Mouse (Mus musculus): ENCODE results near the gene Sorcs2. TPM values are rescaled to one million over a fixed set of nuclear protein-coding genes. Genes with fewer than 3 reads are reported as not detected.
A peak's percentile ranks its signal among the peaks of the same experiment; 100 is the strongest.

The Sorcs2 gene
- polyA plus RNA-seq, 1 experiment from 2014 or later = 6.0 TPM

GRCm38 (mm10) chr5:36203916-36204315, 194.0 kb downstream of the Sorcs2 start, which contains the start of gene Psapl1:
Gene Psapl1 (plus strand): TSS chr5:36204021.
- ATAC-seq (ENCODE audit: low FRiP score) = no peak
- no peaks in the 10 kb centered on the region for H3K36me3 ChIP-seq (ENCODE audit: control insufficient read depth, insufficient read depth, low read length)
- H3K4me3 ChIP-seq (ENCODE audit: low read depth, low read length) = no peak within 1 kb of the TSS
- no peak within 1 kb of the TSS for H3K4me2 ChIP-seq (replicated peaks; ENCODE audit: low read depth, low read length)
- no peak for DNase-seq (ENCODE audit: low spot score)
- WGBS = 89% methylated on average over 10 of the region's 10 CpGs
- no peaks in the 10 kb centered on the region for H3K27me3 ChIP-seq (ENCODE audit: control insufficient read depth, insufficient read depth, low read length)
- no peaks in the 10 kb centered on the region for H3K9me3 ChIP-seq (ENCODE audit: control insufficient read depth, low read length)
- H3K9ac ChIP-seq (ENCODE audit: low read depth, low read length) = no peak within 1 kb of the TSS
- H3K4me1 ChIP-seq (replicated peaks; ENCODE audit: control insufficient read depth, insufficient read depth, low read length) = no peaks in the 10 kb centered on the region
- no peak within 1 kb of the TSS for H3K27ac ChIP-seq (ENCODE audit: low read depth, low read length)

- no peak for ATAC-seq (ENCODE audit: low FRiP score)
- Histone ChIP-seq H3K9ac (ENCODE audit: low read depth, low read length) (no peak overlapping the region), H3K27ac (ENCODE audit: low read depth, low read length) (no peak overlapping the region), H3K4me2 (replicated peaks; ENCODE audit: low read depth, low read length) (no peak overlapping the region), H3K36me3 (ENCODE audit: control insufficient read depth, insufficient read depth, low read length) (no peaks in the 10 kb centered on the region), H3K4me3 (ENCODE audit: low read depth, low read length) (no peak overlapping the region), H3K27me3 (ENCODE audit: control insufficient read depth, insufficient read depth, low read length) (no peaks in the 10 kb centered on the region), H3K4me1 (replicated peaks; ENCODE audit: control insufficient read depth, insufficient read depth, low read length) (no peaks in the 10 kb centered on the region), H3K9me3 (ENCODE audit: control insufficient read depth, low read length) (no peaks in the 10 kb centered on the region)
- DNase-seq (ENCODE audit: low spot score) = no peak
- WGBS = 90% methylated on average over 5 of the region's 5 CpGs
Observed at GRCm38 (mm10) chr5:36203421-36203820, 194.5 kb downstream of the Sorcs2 start.

GRCm38 (mm10) chr5:36202781-36203180, 195.2 kb downstream of the Sorcs2 start:
- no peaks in the 10 kb centered on the region for H3K27me3 ChIP-seq (ENCODE audit: control insufficient read depth, insufficient read depth, low read length)
- H3K36me3 ChIP-seq (ENCODE audit: control insufficient read depth, insufficient read depth, low read length) = no peaks in the 10 kb centered on the region
- H3K27ac ChIP-seq (ENCODE audit: low read depth, low read length) = no peak overlapping the region
- H3K4me3 ChIP-seq (ENCODE audit: low read depth, low read length) = no peak overlapping the region
- H3K4me2 ChIP-seq (replicated peaks; ENCODE audit: low read depth, low read length) = no peak overlapping the region
- ATAC-seq (ENCODE audit: low FRiP score) (no peak), DNase-seq (ENCODE audit: low spot score) (no peak)
- no peaks in the 10 kb centered on the region for H3K4me1 ChIP-seq (replicated peaks; ENCODE audit: control insufficient read depth, insufficient read depth, low read length)
- 87% methylated on average over 5 of the region's 5 CpGs for WGBS
- no peaks in the 10 kb centered on the region for H3K9me3 ChIP-seq (ENCODE audit: control insufficient read depth, low read length)
- H3K9ac ChIP-seq (ENCODE audit: low read depth, low read length) = no peak overlapping the region

DNA sequence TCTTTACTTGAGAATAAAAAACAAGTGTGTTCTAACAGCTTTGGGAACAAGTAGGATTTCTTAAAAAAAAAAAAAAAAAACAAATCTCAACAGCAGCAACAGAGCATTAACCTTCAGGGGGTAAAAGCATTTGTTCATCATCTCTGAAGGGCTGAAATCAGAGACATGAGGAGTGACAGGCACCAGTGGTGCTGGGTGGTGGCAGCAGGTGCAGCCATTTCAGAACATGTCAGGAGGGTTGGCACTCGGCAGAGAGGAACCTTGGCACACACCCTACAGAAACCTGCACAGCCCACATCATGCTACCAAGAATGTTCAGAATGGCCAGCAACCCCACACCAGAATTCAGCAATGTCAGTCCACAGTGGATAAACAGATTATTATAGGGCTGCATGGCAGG, 198.4 kb downstream of the Sorcs2 start:
- H3K27me3 ChIP-seq (ENCODE audit: control insufficient read depth, insufficient read depth, low read length) = no peaks in the 10 kb centered on the region
- H3K4me2 ChIP-seq (replicated peaks; ENCODE audit: low read depth, low read length) = no peak overlapping the region
- ATAC-seq (ENCODE audit: low FRiP score) = no peak
- H3K4me3 ChIP-seq (ENCODE audit: low read depth, low read length) = no peak overlapping the region
- no peaks in the 10 kb centered on the region for H3K9me3 ChIP-seq (ENCODE audit: control insufficient read depth, low read length)
- H3K36me3 ChIP-seq (ENCODE audit: control insufficient read depth, insufficient read depth, low read length) = no peaks in the 10 kb centered on the region
- H3K4me1 ChIP-seq (replicated peaks; ENCODE audit: control insufficient read depth, insufficient read depth, low read length) = peaks cover 5% of the 10 kb centered on the region; the same call in 1 of the 2 replicates
- H3K27ac ChIP-seq (ENCODE audit: low read depth, low read length) = no peak overlapping the region
- no peak for DNase-seq (ENCODE audit: low spot score)
- 83% methylated on average over 1 of the region's 1 CpGs for WGBS
- no peak overlapping the region for H3K9ac ChIP-seq (ENCODE audit: low read depth, low read length)

GRCm38 (mm10) chr5:36195436-36195835, 202.5 kb downstream of the Sorcs2 start:
- H3K4me1 ChIP-seq (replicated peaks; ENCODE audit: control insufficient read depth, insufficient read depth, low read length) = peaks cover 5% of the 10 kb centered on the region; the same call in 1 of the 2 replicates
- no peak overlapping the region for H3K4me2 ChIP-seq (replicated peaks; ENCODE audit: low read depth, low read length)
- no peak for ATAC-seq (ENCODE audit: low FRiP score)
- H3K36me3 ChIP-seq (ENCODE audit: control insufficient read depth, insufficient read depth, low read length) = no peaks in the 10 kb centered on the region
- WGBS = 88% methylated on average over 4 of the region's 4 CpGs
- DNase-seq (ENCODE audit: low spot score) = no peak
- no peaks in the 10 kb centered on the region for H3K27me3 ChIP-seq (ENCODE audit: control insufficient read depth, insufficient read depth, low read length)
- H3K4me3 ChIP-seq (ENCODE audit: low read depth, low read length) = no peak overlapping the region
- no peak overlapping the region for H3K9ac ChIP-seq (ENCODE audit: low read depth, low read length)
- no peaks in the 10 kb centered on the region for H3K9me3 ChIP-seq (ENCODE audit: control insufficient read depth, low read length)
- H3K27ac ChIP-seq (ENCODE audit: low read depth, low read length) = no peak overlapping the region

DNA sequence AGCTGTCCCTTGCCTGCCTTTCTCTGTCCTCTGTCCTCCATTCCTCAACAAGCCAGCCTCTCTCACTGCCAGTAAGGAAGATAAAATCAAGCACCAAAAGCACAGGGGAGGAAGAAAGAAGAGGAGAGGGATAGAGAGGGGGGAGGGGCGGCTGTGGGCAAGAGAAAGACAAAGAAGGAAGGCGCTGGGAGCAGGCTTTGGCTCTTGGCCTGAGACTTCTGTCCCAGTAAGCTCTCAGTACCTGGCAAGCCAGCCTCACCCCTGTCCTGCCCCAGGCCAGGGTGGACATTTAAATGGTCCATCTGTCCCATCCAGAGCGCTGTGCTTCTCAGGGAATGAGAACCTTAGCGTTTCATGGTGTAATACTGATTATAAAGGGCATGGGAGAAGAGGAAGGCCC, 203.3 kb downstream of the Sorcs2 start:
- 45% methylated on average over 4 of the region's 4 CpGs for WGBS
- H3K4me1 ChIP-seq (replicated peaks; ENCODE audit: control insufficient read depth, insufficient read depth, low read length) = peaks cover 5% of the 10 kb centered on the region; the same call in 1 of the 2 replicates
- H3K9me3 ChIP-seq (ENCODE audit: control insufficient read depth, low read length) = no peaks in the 10 kb centered on the region
- no peak overlapping the region for H3K4me2 ChIP-seq (replicated peaks; ENCODE audit: low read depth, low read length)
- DNase-seq (ENCODE audit: low spot score) = peak; percentile 36
- no peak overlapping the region; the same call in 1 of the 2 replicates for H3K9ac ChIP-seq (ENCODE audit: low read depth, low read length)
- no peak overlapping the region for H3K4me3 ChIP-seq (ENCODE audit: low read depth, low read length)
- H3K27me3 ChIP-seq (ENCODE audit: control insufficient read depth, insufficient read depth, low read length) = no peaks in the 10 kb centered on the region
- no peaks in the 10 kb centered on the region for H3K36me3 ChIP-seq (ENCODE audit: control insufficient read depth, insufficient read depth, low read length)
- ATAC-seq (ENCODE audit: low FRiP score) = no peak
- H3K27ac ChIP-seq (ENCODE audit: low read depth, low read length) = no peak overlapping the region

DNA sequence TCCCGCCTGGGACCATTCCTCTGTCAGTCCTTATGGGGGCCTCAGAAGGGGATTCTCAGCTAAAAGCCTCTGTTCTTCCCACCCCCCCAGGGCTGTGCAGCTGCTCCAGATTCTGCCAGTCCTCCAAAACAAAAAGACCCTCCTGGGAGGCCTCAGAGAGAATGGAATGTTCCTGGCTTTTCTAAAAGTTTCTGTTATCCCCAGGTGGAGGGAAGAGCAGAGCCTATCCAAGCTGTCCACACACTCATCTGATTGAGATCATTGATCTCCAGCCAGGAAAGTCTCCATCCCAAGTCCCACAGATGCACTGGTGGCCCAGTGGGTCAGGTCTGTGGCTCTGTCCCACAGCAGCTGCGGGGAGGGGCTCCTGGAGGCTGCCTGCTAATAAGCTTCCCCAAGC, 205.3 kb downstream of the Sorcs2 start:
- ATAC-seq (ENCODE audit: low FRiP score) = no peak
- Histone ChIP-seq H3K4me1 (replicated peaks; ENCODE audit: control insufficient read depth, insufficient read depth, low read length) (peaks cover 5% of the 10 kb centered on the region; the same call in 1 of the 2 replicates), H3K4me2 (replicated peaks; ENCODE audit: low read depth, low read length) (no peak overlapping the region), H3K27ac (ENCODE audit: low read depth, low read length) (no peak overlapping the region), H3K27me3 (ENCODE audit: control insufficient read depth, insufficient read depth, low read length) (no peaks in the 10 kb centered on the region), H3K9ac (ENCODE audit: low read depth, low read length) (no peak overlapping the region), H3K4me3 (ENCODE audit: low read depth, low read length) (no peak overlapping the region), H3K9me3 (ENCODE audit: control insufficient read depth, low read length) (no peaks in the 10 kb centered on the region), H3K36me3 (ENCODE audit: control insufficient read depth, insufficient read depth, low read length) (no peaks in the 10 kb centered on the region)
- no peak for DNase-seq (ENCODE audit: low spot score)
- 73% methylated on average over 2 of the region's 2 CpGs for WGBS

GRCm38 (mm10) chr5:36191876-36192275, 206.1 kb downstream of the Sorcs2 start:
- Histone ChIP-seq H3K27me3 (ENCODE audit: control insufficient read depth, insufficient read depth, low read length) (no peaks in the 10 kb centered on the region), H3K4me3 (ENCODE audit: low read depth, low read length) (no peak overlapping the region), H3K36me3 (ENCODE audit: control insufficient read depth, insufficient read depth, low read length) (no peaks in the 10 kb centered on the region), H3K4me1 (replicated peaks; ENCODE audit: control insufficient read depth, insufficient read depth, low read length) (peaks cover 5% of the 10 kb centered on the region; the same call in 1 of the 2 replicates), H3K4me2 (replicated peaks; ENCODE audit: low read depth, low read length) (no peak overlapping the region), H3K27ac (ENCODE audit: low read depth, low read length) (no peak overlapping the region), H3K9ac (ENCODE audit: low read depth, low read length) (no peak overlapping the region), H3K9me3 (ENCODE audit: control insufficient read depth, low read length) (no peaks in the 10 kb centered on the region)
- 93% methylated on average over 3 of the region's 3 CpGs for WGBS
- ATAC-seq (ENCODE audit: low FRiP score) (no peak), DNase-seq (ENCODE audit: low spot score) (no peak)

- no peaks in the 10 kb centered on the region for H3K9me3 ChIP-seq (ENCODE audit: control insufficient read depth, low read length)
- 90% methylated on average over 4 of the region's 4 CpGs for whole genome bisulfite sequencing
- no peak overlapping the region for H3K4me2 ChIP-seq (replicated peaks; ENCODE audit: low read depth, low read length)
- peaks cover 5% of the 10 kb centered on the region; the same call in 1 of the 2 replicates for H3K4me1 ChIP-seq (replicated peaks; ENCODE audit: control insufficient read depth, insufficient read depth, low read length)
- ATAC-seq (ENCODE audit: low FRiP score) (no peak), DNase-seq (ENCODE audit: low spot score) (no peak)
- no peaks in the 10 kb centered on the region for H3K27me3 ChIP-seq (ENCODE audit: control insufficient read depth, insufficient read depth, low read length)
- no peak overlapping the region for H3K27ac ChIP-seq (ENCODE audit: low read depth, low read length)
- H3K4me3 ChIP-seq (ENCODE audit: low read depth, low read length) = no peak overlapping the region
- no peak overlapping the region for H3K9ac ChIP-seq (ENCODE audit: low read depth, low read length)
- no peaks in the 10 kb centered on the region for H3K36me3 ChIP-seq (ENCODE audit: control insufficient read depth, insufficient read depth, low read length)
Observed at GRCm38 (mm10) chr5:36191285-36191684, 206.7 kb downstream of the Sorcs2 start.
